Mouse (Mus musculus) kidney, postnatal 36 days (tissue): Measurements from ENCODE around the gene Pdss2.

ENCODE experiments used
- DNase-seq, 2 experiments: peaks; one replicate each; pipeline ENCODE4 v3.0.0; 2021 to 2022; ENCODE audit warnings: mixed read lengths in 2 of 2

Pdss2 gene

GRCm38 (mm10) chr10:43440981-43441740 is 219.9 kb downstream of the Pdss2 start:
- DNase-seq, result peak; percentile 34 to 62

DNA sequence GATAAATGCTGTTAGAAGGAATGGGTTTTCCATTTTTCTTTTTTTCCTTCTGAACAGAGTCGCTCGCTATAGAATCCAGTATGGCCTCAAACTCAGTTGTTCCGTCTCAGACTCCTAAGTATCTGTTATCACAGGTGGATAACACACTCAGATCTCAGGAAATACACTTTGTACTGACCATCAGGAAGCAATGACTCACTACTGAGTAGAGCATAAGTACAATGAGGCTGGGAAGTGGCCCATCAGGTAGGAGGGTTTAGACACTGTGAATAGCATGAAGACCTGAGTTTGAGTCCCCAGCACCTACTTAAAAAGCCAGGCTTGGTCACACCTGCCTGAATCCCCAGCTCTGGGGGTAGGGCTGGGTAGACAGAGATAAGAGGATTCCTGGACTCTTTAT is 227.4 kb downstream of the Pdss2 start:
- DNase-seq, result no peak

DNA sequence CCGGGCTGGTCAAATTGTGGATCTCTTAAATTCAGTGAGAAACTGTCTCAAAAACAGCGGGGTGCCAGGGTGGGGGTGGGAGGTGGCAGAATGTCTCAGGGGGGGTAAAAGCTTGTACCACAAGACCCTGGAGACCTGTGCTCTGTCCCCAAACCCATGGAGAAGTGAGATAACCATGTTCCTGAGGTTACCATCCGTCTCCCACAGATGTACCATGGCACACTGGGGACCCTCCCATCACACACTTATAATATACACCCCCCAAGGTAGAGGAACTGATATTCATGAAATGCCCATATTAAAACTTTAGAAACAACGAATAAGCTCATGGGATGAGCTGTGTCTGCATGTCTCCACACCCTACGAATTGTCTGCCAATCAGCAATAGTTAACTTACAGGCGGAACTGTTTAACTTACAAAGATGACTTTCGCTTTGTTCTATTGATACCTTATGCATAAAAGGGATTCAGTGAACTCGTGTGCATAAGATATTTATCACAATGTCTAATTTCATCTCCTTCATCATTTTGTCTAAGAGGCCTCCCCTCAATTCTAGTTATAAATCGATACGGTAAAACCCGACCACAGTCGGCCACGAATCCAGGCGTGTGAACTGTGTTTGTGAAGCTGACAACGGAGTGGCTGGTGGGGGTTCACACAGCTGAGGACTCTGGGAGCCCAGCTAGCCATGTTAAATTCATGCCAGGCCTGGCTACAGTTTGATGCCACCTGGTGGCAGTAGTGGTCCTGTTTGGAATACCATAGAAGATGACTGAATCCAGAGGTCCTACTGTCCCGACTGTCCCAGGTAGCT is 230.8 kb downstream of the Pdss2 start:
- DNase-seq, result peak; percentile 87 to 91

DNA sequence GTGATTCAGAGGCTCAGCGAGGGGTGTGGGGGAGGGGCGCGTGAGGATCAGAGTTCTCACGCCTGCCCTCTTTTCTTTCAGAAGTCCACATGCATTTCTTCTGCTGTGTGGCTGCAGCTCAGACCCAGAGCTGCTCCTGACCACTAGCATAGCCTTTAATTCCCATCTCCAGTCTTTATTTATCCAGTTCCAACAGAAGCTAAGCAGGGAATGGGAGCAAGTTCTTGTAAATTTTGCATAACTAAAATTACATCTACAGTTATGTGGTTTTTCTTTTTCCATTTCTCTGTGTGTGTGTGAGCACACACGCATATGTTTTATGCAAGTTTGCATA is 231.3 kb downstream of the Pdss2 start:
- no peak for DNase-seq

DNA sequence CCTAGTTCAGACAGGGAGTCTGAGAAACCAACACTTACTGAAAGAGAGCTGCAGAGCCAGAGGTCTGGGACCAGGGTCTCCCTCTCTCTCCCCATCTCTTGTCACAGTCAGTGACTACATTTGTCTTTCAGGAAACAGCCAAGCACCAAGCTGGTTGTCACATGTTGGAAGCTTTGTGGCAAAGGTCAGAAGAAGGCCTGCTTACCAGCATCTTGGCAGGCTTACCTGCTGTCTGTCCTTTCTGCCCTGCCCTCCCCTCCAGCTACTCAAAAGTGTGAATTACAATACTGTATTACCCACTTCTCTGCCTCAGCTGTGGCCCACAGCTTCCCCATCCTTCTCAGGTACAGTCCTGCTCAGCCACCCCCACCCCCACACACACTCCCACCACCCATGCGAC is 232.9 kb downstream of the Pdss2 start:
- DNase-seq, result peak; percentile 25 to 30

DNA sequence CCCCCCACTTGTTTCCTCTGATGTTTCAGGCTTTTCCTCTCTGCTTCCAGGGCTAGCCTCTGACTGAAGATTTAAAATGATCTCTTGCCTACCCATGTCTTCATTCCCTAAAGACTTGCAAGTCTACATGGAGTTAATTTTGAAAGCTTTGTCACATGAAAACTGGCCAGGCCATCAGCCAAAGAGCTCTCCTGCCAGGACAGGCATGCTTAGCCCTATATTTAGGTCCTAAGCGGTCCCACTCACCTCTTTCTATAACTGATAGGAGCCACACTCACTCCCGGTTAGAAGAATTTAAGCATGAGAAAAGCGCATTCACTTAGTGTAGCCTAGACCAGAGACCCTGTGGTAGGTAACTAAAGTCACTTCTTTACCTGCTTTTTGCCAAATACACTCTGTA is 233.4 kb downstream of the Pdss2 start:
- no peak for DNase-seq

DNA sequence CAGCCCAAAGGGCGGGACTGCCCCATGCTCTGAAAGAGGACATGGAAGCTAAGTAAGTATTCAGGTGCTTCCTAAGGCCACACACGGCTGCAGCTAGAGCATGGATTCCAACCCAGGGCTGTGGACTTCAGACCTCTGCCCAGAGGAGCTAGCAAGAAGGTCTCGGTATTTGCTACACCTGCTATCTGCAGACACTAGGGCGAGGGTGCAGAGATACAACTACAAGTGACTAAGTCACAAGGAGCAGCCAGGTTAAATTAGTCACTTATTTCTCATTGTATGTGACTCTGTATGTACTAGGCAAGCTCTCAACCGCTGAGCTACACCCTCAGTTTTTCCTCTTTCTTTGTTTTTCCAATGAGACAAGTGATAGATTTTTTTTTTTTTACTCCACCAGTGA is 241.5 kb downstream of the Pdss2 start:
- DNase-seq, result peak in 1 of 2 experiments; percentile 14

DNA sequence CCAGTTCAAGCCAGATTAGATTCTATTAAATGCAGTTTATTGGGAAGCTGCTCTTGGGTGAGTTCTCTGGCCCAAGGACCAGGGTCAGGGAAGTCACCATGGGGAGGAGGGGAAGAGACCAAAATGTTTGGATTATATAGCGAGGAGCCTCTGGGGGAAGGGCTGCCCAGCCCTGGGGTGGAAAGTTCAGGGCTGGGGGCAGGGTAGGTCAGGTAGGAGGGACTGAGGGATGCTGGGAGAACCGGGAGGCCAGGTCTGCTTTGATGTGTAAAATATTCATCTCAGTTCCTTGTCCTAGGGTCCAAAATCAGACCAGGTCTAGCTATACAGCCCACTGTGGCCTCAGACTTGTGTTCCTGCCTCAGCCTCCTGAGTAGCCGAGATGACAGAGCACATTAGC is 241.9 kb downstream of the Pdss2 start:
- no peak for DNase-seq

DNA sequence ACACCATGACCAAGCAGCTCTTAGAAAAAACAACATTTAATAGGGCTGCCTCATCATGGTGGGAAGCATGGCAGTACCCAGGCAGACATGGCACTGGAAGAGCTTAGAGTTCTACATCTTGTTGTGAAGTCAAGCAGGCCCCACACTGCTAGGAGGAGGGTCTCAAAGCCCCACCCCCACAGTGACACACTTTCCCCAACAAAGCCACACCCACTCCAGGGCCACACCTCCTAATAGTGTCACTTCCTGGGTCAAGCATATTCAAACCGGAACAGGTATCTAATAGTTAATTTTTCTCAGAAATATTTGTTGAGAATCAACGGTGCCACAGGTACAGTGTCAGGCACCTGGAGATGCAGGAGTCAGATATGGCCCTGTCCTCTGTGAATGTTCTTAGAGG is 244.9 kb downstream of the Pdss2 start:
- no peak for DNase-seq

DNA sequence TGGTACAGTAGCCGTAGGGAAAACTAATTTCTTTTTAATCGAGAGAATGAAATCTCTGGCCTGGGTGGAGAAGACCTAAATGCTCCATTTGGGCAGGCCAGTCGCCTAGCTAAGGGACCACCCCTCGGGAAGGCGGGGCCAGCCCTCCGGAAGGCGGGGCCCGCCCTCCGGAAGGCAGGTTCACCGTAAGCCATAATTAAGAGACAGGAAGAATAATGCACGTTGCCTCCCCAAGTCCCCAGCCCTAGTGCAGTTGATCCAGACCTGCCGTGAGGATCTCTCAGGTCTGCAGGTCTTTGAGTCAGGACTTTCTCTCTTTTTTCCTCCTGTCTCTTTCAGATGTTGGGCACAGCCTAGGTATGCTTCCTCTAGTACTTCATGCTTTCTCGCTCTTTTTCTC is 246.4 kb downstream of the Pdss2 start:
- peak in 1 of 2 experiments; percentile 51 for DNase-seq

DNA sequence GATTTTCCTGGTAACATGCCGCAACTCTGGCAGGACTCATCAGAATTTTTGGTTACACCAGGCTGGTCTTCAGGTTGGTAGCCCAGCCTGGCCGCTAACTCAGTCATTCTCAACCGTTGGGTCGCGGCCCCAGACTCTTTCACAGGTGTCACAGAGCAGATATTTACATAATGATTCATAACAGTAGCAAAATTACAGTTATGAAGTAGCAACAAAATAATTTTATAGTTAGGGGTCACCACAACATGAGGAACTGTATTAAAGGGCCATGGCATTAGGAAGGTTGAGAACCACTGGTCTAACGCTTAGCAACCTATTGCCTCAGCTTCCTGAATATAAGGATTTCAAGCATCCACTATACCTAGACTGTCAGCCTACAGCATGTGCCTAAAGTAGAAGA is 247.0 kb downstream of the Pdss2 start:
- no peak for DNase-seq

GRCm38 (mm10) chr10:43475376-43475775 is 254.1 kb downstream of the Pdss2 start:
- DNase-seq, result peak in 1 of 2 experiments; percentile 73

DNA sequence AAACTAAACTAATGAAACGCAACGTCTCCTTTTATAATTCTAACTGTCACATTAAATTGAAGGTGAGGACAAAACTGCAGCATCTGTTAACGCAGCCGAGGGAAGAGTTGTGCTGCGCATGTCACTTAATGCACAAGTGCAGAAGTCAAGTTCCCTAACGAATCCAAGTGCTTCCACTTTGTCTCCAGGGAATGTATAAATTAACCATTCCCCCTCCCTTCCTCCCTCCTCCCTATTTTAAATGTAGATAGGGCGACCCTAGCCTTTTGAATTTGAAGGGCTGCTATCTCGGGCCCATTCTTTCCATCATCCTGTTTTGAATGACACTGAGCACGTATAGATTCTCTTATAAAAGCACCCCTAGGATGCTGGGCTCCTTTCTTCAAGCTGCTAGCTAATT is 256.2 kb downstream of the Pdss2 start:
- DNase-seq, result no peak

DNA sequence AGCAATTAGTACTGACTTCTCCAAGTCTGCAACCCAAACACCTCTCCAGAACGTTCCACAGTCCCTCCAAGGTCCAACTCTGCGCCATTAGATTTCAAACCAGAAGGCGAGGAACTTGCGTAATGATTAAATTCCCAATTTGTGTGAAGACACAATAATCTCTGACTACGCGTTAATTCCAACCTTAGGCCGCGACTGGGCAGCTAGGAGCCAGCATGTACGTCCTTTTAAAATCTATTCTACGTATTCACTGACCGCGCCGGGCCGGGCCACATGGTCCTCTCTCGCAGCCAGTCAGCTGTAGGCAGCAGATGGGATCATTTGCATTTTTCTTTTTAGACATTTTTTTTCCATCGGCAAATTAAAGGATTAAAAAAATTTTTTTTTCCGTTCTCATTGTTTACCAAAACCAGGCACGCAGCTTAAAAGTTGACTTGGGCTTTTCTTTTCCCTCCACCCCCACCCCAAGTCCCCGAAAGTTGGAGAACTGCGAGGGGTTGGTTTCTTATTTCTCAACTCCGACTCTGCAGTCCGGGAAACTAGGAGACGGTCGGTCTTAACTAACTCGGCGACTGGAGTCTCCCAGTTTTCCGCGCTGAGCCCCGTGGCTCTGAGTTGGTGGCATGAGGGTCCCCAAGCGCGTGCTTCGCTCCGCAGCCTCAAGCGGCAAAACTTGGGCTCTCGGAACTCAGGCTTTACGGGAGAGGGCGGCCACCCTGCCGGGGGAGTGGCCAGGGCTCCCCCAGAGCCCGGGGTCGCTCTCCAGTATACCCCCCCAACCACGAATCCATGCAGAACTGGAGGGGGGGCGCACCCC is 256.8 kb downstream of the Pdss2 start:
- DNase-seq, result peak; percentile 80 to 83

DNA sequence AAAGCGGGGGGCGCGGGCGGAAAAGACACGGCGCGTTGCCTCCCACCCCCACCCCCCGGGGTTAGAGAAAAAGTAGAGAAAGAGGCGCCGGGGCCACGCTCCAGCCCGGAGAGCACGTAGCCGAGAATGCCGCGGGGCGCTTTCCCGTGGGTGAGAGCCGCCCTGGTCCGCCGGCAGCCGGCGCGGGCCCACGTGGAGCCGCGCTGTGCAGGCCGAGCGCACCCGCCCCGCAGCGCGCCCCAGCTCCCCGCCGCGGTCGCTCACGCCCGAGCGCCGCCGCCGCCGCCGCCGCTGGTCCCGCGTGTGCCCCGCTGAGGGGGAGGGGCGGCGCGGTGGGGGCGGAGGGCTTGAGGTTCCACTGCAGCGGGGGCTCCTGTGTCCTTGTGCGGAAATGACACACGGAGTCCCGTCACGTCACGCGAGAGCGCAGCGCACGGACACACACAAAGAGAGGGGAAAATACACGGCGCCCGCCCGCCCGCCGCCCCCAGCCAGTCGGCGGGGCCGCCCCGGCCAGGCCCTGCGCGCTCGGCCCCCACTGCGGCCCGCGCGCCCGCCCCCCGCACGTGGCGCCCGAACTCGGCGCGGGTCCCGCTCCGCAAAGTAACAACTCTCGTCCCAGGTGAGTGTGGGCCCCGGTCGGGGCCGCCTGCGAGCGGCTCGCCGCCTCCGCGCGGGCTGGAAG is 257.6 kb downstream of the Pdss2 start, which contains the start of gene Bend3:
Bend3 (plus strand) TSS at position 81 of the 685 bp plus-strand sequence.
- peak; percentile 42 to 73 for DNase-seq

- peak; percentile 85 to 92 for DNase-seq
These were observed 258.3 kb downstream of the Pdss2 start for GRCm38 (mm10) chr10:43479436-43480157.

GRCm38 (mm10) chr10:43480227-43480849 is 259.1 kb downstream of the Pdss2 start:
- DNase-seq, result no peak

DNA sequence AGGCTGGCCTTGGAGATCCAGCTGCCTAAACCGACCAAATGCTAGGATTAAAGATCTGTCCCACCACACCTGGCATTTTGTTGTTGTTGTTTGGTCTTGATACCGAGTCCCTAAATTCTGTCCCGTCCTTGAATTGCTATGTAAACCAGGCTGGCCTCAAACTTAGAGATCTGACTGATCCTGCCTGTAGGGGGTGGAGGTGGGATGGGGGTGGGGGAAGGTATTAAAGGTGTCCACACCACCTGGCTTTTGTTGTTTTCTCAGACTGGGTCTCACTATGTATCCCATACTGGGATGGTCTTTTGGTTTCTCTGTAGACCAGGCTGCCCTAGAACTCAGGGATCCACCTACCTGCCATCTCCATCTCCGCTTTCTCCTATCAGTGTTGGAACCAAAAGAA is 259.9 kb downstream of the Pdss2 start:
- no peak for DNase-seq

DNA sequence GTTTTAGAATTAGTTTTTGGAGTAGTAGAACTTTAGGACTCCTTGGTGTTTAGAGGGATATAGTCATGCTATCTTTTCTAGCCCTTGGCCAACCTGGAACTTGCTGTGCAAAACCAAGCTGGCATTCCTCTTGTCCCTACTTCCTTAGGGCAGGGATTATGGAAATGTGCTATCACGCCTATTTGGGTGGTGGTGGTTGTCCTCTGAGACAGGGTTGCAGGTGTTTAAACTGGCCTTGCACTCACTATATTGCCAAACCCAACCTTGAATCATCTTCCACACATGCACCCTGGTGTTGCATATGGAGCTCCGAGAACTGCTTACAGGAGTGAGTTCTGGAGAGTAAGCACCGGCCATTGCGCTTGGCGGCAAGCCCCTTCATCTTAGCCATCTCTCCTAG is 260.7 kb downstream of the Pdss2 start:
- DNase-seq, result no peak

DNA sequence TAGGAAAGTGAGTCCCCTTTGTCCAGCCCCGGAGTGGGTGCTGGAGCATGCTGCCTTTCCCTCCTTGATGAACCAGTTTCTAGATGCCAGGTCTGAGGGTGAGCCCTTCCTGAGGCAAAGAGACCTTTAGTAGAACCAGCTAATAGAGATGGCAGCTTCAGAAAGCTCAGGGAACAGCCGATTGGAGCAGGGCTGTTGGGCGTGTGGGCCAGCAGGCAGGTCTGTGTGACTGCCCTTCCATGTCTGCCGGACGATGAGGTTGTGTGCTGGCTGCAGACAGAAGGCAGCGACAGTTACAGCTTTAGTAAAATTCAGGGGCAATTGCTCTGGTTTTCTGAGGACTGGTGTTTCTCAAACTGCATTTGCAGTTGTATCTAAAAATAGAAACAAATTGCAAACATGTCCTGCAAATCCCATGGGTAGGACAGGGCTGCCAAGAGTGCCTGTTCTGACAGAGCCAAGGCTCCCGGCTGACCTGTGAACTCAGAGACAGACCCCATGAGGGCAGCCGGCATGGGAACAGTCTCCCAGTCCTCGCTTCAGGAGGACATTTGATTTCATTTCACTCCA is 262.2 kb downstream of the Pdss2 start:
- DNase-seq, result peak; percentile 39 to 51

DNA sequence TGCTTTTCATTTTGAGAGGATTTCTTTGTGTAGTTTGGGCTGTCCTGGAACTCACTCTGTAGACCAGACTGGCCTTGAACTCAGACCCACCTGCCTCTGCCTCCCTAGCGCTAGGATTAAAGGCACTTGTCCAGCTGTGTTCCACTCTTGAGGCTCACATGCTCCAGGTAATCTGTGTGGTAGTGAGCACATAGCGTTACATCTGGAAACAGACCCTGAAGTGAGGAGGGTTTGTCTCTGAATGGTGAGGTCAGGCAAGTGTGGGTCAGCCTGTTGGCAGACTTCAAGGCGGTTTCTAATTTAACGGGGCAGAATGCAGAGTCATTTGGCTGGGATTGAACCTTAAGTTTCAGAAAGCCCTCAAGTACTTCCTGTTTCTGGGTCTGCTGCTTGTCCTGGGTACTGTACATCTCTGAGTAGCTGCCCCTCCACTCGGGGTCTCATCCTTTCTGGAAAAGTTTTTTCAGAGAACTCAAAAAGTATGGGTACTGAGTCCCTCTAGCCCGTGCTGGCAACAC is 264.5 kb downstream of the Pdss2 start:
- DNase-seq, result no peak
